Mouse (Mus musculus) MEL (cell line): ENCODE measurements around the gene Mpl. TPM values are rescaled to one million over a fixed set of nuclear protein-coding genes. Genes with fewer than 3 reads are reported as not detected.

Experiments
- DNase-seq: peaks from one replicate; pipeline ENCODE4 v3.0.0; 2011; ENCODE audit warnings: low read depth, low spot score
- H3K27ac ChIP-seq: 2 replicates; pipeline ENCODE4 v1.5.1; 2012; ENCODE audit warnings: low read depth, mild to moderate bottlenecking, control low read depth, low read length, moderate library complexity; ENCODE audit not compliant: control insufficient read depth
- H3K27me3 ChIP-seq, 2 experiments: fragments of 150-350 bp in 1 of 2; sonication (generic) in 1 of 2; 2 replicates each; pipeline ENCODE4 v1.6.1; 2012; ENCODE audit warnings: low read length in 2 of 2, mild to moderate bottlenecking in 2 of 2, improper control_type of control experiment in 1 of 2, moderate library complexity in 1 of 2; ENCODE audit not compliant: insufficient read depth in 2 of 2, control insufficient read depth in 1 of 2
- H3K36me3 ChIP-seq, 2 experiments: 2 replicates each; pipeline ENCODE4 v1.6.1; 2012 to 2014; ENCODE audit warnings: low read length in 2 of 2, improper control_type of control experiment in 1 of 2, inconsistent platforms in 1 of 2, mild to moderate bottlenecking in 1 of 2; ENCODE audit not compliant: insufficient read depth in 2 of 2, control insufficient read depth in 1 of 2
- H3K4me1 ChIP-seq, 2 experiments: fragments of 150-350 bp in 1 of 2; sonication (generic) in 1 of 2; 2 replicates each; pipeline ENCODE4 v1.6.1; 2012; ENCODE audit warnings: low read length in 2 of 2, improper control_type of control experiment in 1 of 2, mild to moderate bottlenecking in 1 of 2; ENCODE audit not compliant: insufficient read depth in 2 of 2, control insufficient read depth in 1 of 2
- H3K4me3 ChIP-seq, 2 experiments: fragments of 150-350 bp in 1 of 2; sonication (generic) in 1 of 2; 2 replicates each; pipeline ENCODE4 v1.5.1; 2012; ENCODE audit warnings: low read depth in 2 of 2, low read length in 2 of 2, mild to moderate bottlenecking in 2 of 2, moderate library complexity in 2 of 2, control low read depth in 1 of 2, improper control_type of control experiment in 1 of 2; ENCODE audit not compliant: control insufficient read depth in 1 of 2, insufficient read depth in 1 of 2
- H3K79me2 ChIP-seq: 2 replicates; pipeline ENCODE4 v1.6.1; 2012; ENCODE audit warnings: mild to moderate bottlenecking, low read length, moderate library complexity; ENCODE audit not compliant: control insufficient read depth, poor library complexity, insufficient read depth
- H3K9ac ChIP-seq: 2 replicates; pipeline ENCODE4 v1.6.1; 2012; ENCODE audit warnings: low read depth, mild to moderate bottlenecking, control low read depth, low read length, moderate library complexity; ENCODE audit not compliant: control insufficient read depth, poor library complexity, severe bottlenecking
- H3K9me3 ChIP-seq: fragments of 150-350 bp; sonication (generic); replicated peaks from 2 replicates; pipeline ENCODE4 v1.6.1; 2012; ENCODE audit warnings: mild to moderate bottlenecking, low read length, improper control_type of control experiment, moderate library complexity; ENCODE audit not compliant: insufficient read depth
- BHLHE40 ChIP-seq: IDR thresholded peaks from 2 replicates; pipeline ENCODE4 v1.6.1; 2012; ENCODE audit warnings: low read depth, mild to moderate bottlenecking, inconsistent platforms, low read length, improper control_type of control experiment, borderline replicate concordance
- CHD1 ChIP-seq: IDR thresholded peaks from 2 replicates; pipeline ENCODE4 v1.6.1; 2012; ENCODE audit warnings: low read depth, mild to moderate bottlenecking, inconsistent platforms, low read length, improper control_type of control experiment
- ELF1 ChIP-seq: IDR thresholded peaks from 2 replicates; pipeline ENCODE4 v1.6.1; 2014; ENCODE audit warnings: low read depth, mild to moderate bottlenecking, inconsistent platforms, low read length, improper control_type of control experiment, moderate library complexity
- ETS1 ChIP-seq: IDR thresholded peaks from 2 replicates; pipeline ENCODE4 v1.6.1; 2012; ENCODE audit warnings: low read depth, mild to moderate bottlenecking, inconsistent platforms, low read length, improper control_type of control experiment, moderate library complexity
- GABPA ChIP-seq: IDR thresholded peaks from 2 replicates; pipeline ENCODE4 v1.6.1; 2012; ENCODE audit warnings: low read depth, mild to moderate bottlenecking, inconsistent platforms, low read length, improper control_type of control experiment, moderate library complexity
- GATA1 ChIP-seq: IDR thresholded peaks from 2 replicates; pipeline ENCODE4 v1.6.1; 2011; ENCODE audit warnings: low read depth, low read length, improper control_type of control experiment
- HCFC1 ChIP-seq: IDR thresholded peaks from 2 replicates; pipeline ENCODE4 v1.6.1; 2012; ENCODE audit warnings: low read depth, mild to moderate bottlenecking, inconsistent platforms, low read length, improper control_type of control experiment, moderate library complexity
- KAT2A ChIP-seq: conservative IDR thresholded peaks from 2 replicates; pipeline ENCODE4 v1.6.1; 2012; ENCODE audit warnings: low read depth, low read length, improper control_type of control experiment, inconsistent platforms
- MAFK ChIP-seq: IDR thresholded peaks from 2 replicates; pipeline ENCODE4 v1.6.1; 2011; ENCODE audit warnings: low read depth, mild to moderate bottlenecking, low read length, improper control_type of control experiment, borderline replicate concordance
- MXI1 ChIP-seq: IDR thresholded peaks from 2 replicates; pipeline ENCODE4 v1.6.1; 2011; ENCODE audit warnings: mild to moderate bottlenecking, low read depth, low read length, improper control_type of control experiment
- MYB ChIP-seq: IDR thresholded peaks from 2 replicates; pipeline ENCODE4 v1.6.1; 2011; ENCODE audit warnings: mild to moderate bottlenecking, low read depth, low read length, improper control_type of control experiment
- NELFE ChIP-seq: IDR thresholded peaks from 2 replicates; pipeline ENCODE4 v1.6.1; 2011; ENCODE audit warnings: low read depth, low read length, improper control_type of control experiment
- NRF1 ChIP-seq: IDR thresholded peaks from 2 replicates; pipeline ENCODE4 v1.6.1; 2014; ENCODE audit warnings: low read depth, mild to moderate bottlenecking, inconsistent platforms, low read length, improper control_type of control experiment, moderate library complexity; ENCODE audit not compliant: poor library complexity, insufficient read depth, severe bottlenecking
- POLR2AphosphoS2 ChIP-seq: IDR thresholded peaks from 2 replicates; pipeline ENCODE4 v1.6.1; 2011; ENCODE audit warnings: low read length, improper control_type of control experiment
- RAD21 ChIP-seq: IDR thresholded peaks from 2 replicates; pipeline ENCODE4 v1.6.1; 2011; ENCODE audit warnings: mild to moderate bottlenecking, low read depth, low read length, improper control_type of control experiment
- RCOR1 ChIP-seq: IDR thresholded peaks from 2 replicates; pipeline ENCODE4 v1.6.1; 2012; ENCODE audit warnings: low read depth, mild to moderate bottlenecking, inconsistent platforms, low read length, improper control_type of control experiment
- SIN3A ChIP-seq: IDR thresholded peaks from 2 replicates; pipeline ENCODE4 v1.6.1; 2012; ENCODE audit warnings: low read length, improper control_type of control experiment, inconsistent platforms
- SMC3 ChIP-seq: IDR thresholded peaks from 2 replicates; pipeline ENCODE4 v1.6.1; 2011; ENCODE audit warnings: low read depth, low read length, improper control_type of control experiment
- TAL1 ChIP-seq: IDR thresholded peaks from 2 replicates; pipeline ENCODE4 v1.6.1; 2012; ENCODE audit warnings: mild to moderate bottlenecking, inconsistent platforms, low read length, moderate library complexity, mixed read lengths
- TBP ChIP-seq: IDR thresholded peaks from 2 replicates; pipeline ENCODE4 v1.8.0; 2011; ENCODE audit warnings: low read depth, low read length, improper control_type of control experiment
- UBTF ChIP-seq: IDR thresholded peaks from 2 replicates; pipeline ENCODE4 v1.6.1; 2012; ENCODE audit warnings: low read depth, mild to moderate bottlenecking, inconsistent platforms, low read length, improper control_type of control experiment, moderate library complexity, borderline replicate concordance; ENCODE audit not compliant: insufficient read depth
- ZC3H11A ChIP-seq: IDR thresholded peaks from 2 replicates; pipeline ENCODE4 v1.6.1; 2012; ENCODE audit warnings: low read depth, mild to moderate bottlenecking, inconsistent platforms, low read length, improper control_type of control experiment
- ZKSCAN1 ChIP-seq: IDR thresholded peaks from 2 replicates; pipeline ENCODE4 v1.6.1; 2012; ENCODE audit warnings: low read depth, mild to moderate bottlenecking, inconsistent platforms, low read length, improper control_type of control experiment, moderate library complexity
- ZMIZ1 ChIP-seq: IDR thresholded peaks from 2 replicates; pipeline ENCODE4 v1.6.1; 2012; ENCODE audit warnings: low read depth, mild to moderate bottlenecking, inconsistent platforms, low read length, improper control_type of control experiment, moderate library complexity
- polyA plus RNA-seq, 2 experiments: library from polyadenylated mRNA; stranded (reverse) in 1 of 2; unstranded in 1 of 2; fragments of >175 nt in 1 of 2; fragments of >200 nt in 1 of 2; gene quantifications; 2 replicates each; pipeline versions ENCODE4 v1.2.1 to v1.2.4; 2012; ENCODE audit warnings: low replicate concordance in 2 of 2, low read depth in 1 of 2; ENCODE audit not compliant: insufficient read length in 2 of 2, insufficient read depth in 1 of 2, missing spikeins in 1 of 2
- total RNA-seq: library from RNA; depleted of rRNA; stranded (reverse); fragments of 300-350 nt; gene quantifications from 2 replicates; pipeline ENCODE4 v1.2.3, GENCODE M21; 2012

Mpl gene
- total and polyA plus RNA-seq, 3 experiments, result 0.04 TPM; not detected in 1

- Histone ChIP-seq H3K9ac (no peak within 1 kb of the TSS), H3K4me1 (no peaks in the 10 kb centered on the region), H3K27me3 (no peaks in the 10 kb centered on the region; a peak in 1 of 4 replicates), H3K4me3 (no peak within 1 kb of the TSS), H3K36me3 (no peaks in the 10 kb centered on the region), H3K9me3 (no peaks in the 10 kb centered on the region), H3K79me2 (no peaks in the 10 kb centered on the region), H3K27ac (no peak within 1 kb of the TSS)
- DNase-seq, result no peak
- TF ChIP-seq CHD1 (no peak), ZMIZ1 (no peak), MXI1 (no peak), ZKSCAN1 (no peak), RAD21 (no peak), RCOR1 (no peak), ETS1 (no peak), MAFK (no peak), GATA1 (no peak), BHLHE40 (no peak), NELFE (no peak), TAL1 (no peak)
These were observed 32.4 kb upstream of the Mpl start, which contains the start of gene Tie1 for GRCm38 (mm10) chr4:118489717-118490132. Tie1 (minus strand) TSS chr4:118490061.

GRCm38 (mm10) chr4:118476773-118477530 is 19.6 kb upstream of the Mpl start:
- H3K27me3 ChIP-seq, result peaks cover 11 to 13% of the 10 kb centered on the region in 2 experiments
- no peak overlapping the region for H3K4me3 ChIP-seq
- H3K79me2 ChIP-seq, result no peaks in the 10 kb centered on the region
- H3K9ac ChIP-seq, result no peak overlapping the region
- TF ChIP-seq ZC3H11A (no peak), SMC3 (no peak), BHLHE40 (no peak), HCFC1 (no peak), KAT2A (no peak), NRF1 (no peak), ELF1 (no peak), UBTF (no peak), TBP (no peak), ETS1 (no peak), ZMIZ1 (no peak), POLR2AphosphoS2 (no peak), GATA1 (no peak), MYB (no peak), SIN3A (no peak), CHD1 (no peak), MAFK (no peak), GABPA (no peak), MXI1 (no peak)
- TF ChIP-seq, all 39 proteins: peak for 0
- no peaks in the 10 kb centered on the region for H3K36me3 ChIP-seq
- H3K27ac ChIP-seq, result no peak overlapping the region
- no peaks in the 10 kb centered on the region for H3K9me3 ChIP-seq
- H3K4me1 ChIP-seq, result no peaks in the 10 kb centered on the region
- DNase-seq, result no peak
